Mouse (Mus musculus) midbrain, postnatal 0 days (tissue): ENCODE measurements around the gene Gm3029. TPM values are rescaled to one million over a fixed set of nuclear protein-coding genes. Genes with fewer than 3 reads are reported as not detected.
"Not testable (repeated sequence)": the region's sequence is repeated elsewhere in the genome, so short reads cannot be mapped to it uniquely, and the experiment has no call there.

Experiments
- ATAC-seq: fragments of 200-750 bp; cut with Nextera tagmentation; 2 replicates; pipeline ENCODE4 v1.8.0; 2017; ENCODE audit warnings: moderate number of reproducible peaks, mild to moderate bottlenecking, moderate TSS enrichment, moderate library complexity; ENCODE audit not compliant: low FRiP score
- DNase-seq: peaks from one replicate; pipeline ENCODE4 v3.0.0-alpha.2; 2015; ENCODE audit warnings: low spot score
- H3K27ac ChIP-seq: fragments of 300-500 bp; sonication (generic); 2 replicates; pipeline ENCODE4 v1.5.1; 2014; ENCODE audit warnings: low read depth, mild to moderate bottlenecking, low read length, mixed read lengths
- H3K27me3 ChIP-seq: fragments of 300-500 bp; sonication (generic); 2 replicates; pipeline ENCODE4 v1.6.1; 2014; ENCODE audit warnings: low read length, control low read depth, mixed read lengths; ENCODE audit not compliant: insufficient read depth
- H3K36me3 ChIP-seq: fragments of 300-500 bp; sonication (generic); 2 replicates; pipeline ENCODE4 v1.6.1; 2014; ENCODE audit warnings: low read length, control low read depth, mixed read lengths; ENCODE audit not compliant: insufficient read depth
- H3K4me1 ChIP-seq: fragments of 300-500 bp; sonication (generic); 2 replicates; pipeline ENCODE4 v1.6.1; 2014; ENCODE audit warnings: mild to moderate bottlenecking, control low read depth, antibody characterized with exemption, low read length, mixed read lengths; ENCODE audit not compliant: insufficient read depth
- H3K4me2 ChIP-seq: fragments of 300-500 bp; sonication (generic); 2 replicates; pipeline ENCODE4 v1.6.1; 2014; ENCODE audit warnings: low read depth, mild to moderate bottlenecking, low read length, mixed read lengths; ENCODE audit not compliant: poor library complexity, severe bottlenecking
- H3K4me3 ChIP-seq: fragments of 300-500 bp; sonication (generic); 2 replicates; pipeline ENCODE4 v1.5.1; 2014; ENCODE audit warnings: low read depth, mild to moderate bottlenecking, low read length, moderate library complexity
- H3K9ac ChIP-seq: fragments of 300-500 bp; sonication (generic); replicated peaks from 2 replicates; pipeline ENCODE4 v1.6.1; 2014; ENCODE audit warnings: mild to moderate bottlenecking, low read length, moderate library complexity, mixed read lengths; ENCODE audit not compliant: poor library complexity, severe bottlenecking
- H3K9me3 ChIP-seq: fragments of 300-500 bp; sonication (generic); 2 replicates; pipeline ENCODE4 v1.6.1; 2016; ENCODE audit warnings: low read length, control low read depth
- WGBS: fragments of 180-500 bp; shearing (Covaris S2); extraction: QIAGEN DNeasy Blood & Tissue Kit; methylation state at CpG from one replicate; pipeline ENCODE4 v1.1.7; 2014; 5-methylcytosine and 5-hydroxymethylcytosine counted together
- polyA plus RNA-seq: library from polyadenylated mRNA; unstranded; fragments of >200 nt; fragmentation: Nextera tagmentation; extraction: Ambion mirVana; gene quantifications from 2 replicates; pipeline ENCODE4 v1.2.1, GENCODE M21; 2015
- total RNA-seq: library from RNA; depleted of rRNA; stranded (reverse); fragments of >200 nt; gene quantifications from 2 replicates; pipeline ENCODE4 v1.2.3, GENCODE M21; 2014; rRNA removed

The Gm3029 gene
- total RNA-seq (not detected in 2 replicates), polyA plus RNA-seq (not detected in 2 replicates)

DNA sequence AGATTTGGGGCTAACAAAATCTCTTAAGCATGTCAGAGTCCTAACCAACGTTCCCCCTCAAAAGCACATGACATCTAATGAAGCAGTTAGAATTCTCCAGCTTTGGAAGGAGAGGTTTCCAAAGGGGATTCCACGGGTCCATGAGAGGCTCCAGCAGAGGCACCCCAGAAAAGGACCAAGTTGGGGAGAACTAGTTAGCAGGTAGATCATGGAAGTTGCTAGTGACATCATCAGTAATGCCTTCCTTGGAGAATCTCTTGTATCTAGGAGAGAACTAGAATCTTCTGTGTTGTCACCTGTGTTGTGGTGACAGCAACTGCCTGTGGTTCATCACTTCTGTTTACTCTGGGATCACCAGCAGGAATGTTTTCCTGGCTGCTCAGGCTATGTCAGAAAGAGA is at the start of gene Gm3029:
Gene Gm3029 (plus strand): TSS at position 301 of the 400 bp plus-strand sequence.
- not testable (repeated sequence) for DNase-seq, ATAC-seq, H3K36me3 ChIP-seq, H3K4me3 ChIP-seq, H3K27ac ChIP-seq, H3K4me2 ChIP-seq, H3K9me3 ChIP-seq, H3K4me1 ChIP-seq, H3K9ac ChIP-seq, H3K27me3 ChIP-seq
- no CpG with 5 or more reads among the region's 2 CpGs for WGBS

DNA sequence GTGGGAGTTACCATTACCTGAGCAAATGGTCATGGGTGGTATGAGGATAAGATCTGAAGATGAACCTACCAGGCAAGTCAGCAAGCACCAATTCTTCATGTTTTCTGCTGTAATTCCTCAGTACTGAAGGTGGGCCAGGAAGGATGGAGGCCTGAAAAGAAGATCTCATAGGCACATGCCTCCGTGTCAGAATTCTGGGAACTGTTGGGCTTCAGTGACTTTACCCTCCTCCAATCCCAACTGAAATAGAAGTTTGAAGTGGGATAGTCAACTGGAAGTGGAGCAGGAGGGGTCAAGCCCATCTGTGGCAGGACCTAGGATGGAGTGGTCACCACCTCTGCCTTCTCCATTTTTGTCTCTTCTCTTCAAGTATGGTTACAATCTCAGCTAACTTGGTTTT is 47.7 kb upstream of the Gm3029 start, which contains the start of gene Gm2916:
Gene Gm2916 (plus strand): TSS at position 301 of the 400 bp plus-strand sequence.
- H3K4me2 ChIP-seq, H3K9me3 ChIP-seq, H3K27me3 ChIP-seq, H3K9ac ChIP-seq, H3K4me1 ChIP-seq, DNase-seq, H3K4me3 ChIP-seq, ATAC-seq, H3K36me3 ChIP-seq, H3K27ac ChIP-seq: not testable (repeated sequence)
- no CpG with 5 or more reads among the region's 1 CpGs for WGBS

DNA sequence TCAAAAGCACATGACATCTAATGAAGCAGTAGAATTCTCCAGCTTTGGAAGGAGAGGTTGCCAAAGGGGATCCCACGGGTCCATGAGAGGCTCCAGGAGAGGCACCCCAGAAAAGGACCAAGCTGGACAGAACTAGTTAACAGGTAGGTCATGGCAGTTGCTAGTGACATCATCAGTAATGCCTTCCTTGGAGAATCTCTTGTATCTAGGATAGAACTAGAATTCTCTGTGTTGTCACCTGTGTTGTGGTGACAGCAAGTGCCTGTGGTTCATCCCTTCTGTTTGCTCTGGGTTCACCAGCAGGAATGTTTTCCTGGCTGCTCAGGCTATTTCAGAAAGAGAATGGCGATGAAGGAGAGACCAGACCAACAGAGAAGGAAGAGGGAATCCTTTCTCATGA is 31.7 kb downstream of the Gm3029 start, which contains the start of gene Gm3095:
Gene Gm3095 (plus strand): TSS at position 301 of the 400 bp plus-strand sequence.
- DNase-seq, H3K27ac ChIP-seq, H3K4me3 ChIP-seq, H3K9ac ChIP-seq, H3K36me3 ChIP-seq, H3K4me1 ChIP-seq, H3K27me3 ChIP-seq, ATAC-seq, H3K4me2 ChIP-seq, H3K9me3 ChIP-seq: not testable (repeated sequence)
- WGBS = no CpG with 5 or more reads among the region's 2 CpGs

Other genes with a start within 250 kb of the Gm3029 start
- gene Gm3043, start 243.0 kb upstream of the Gm3029 start, total RNA-seq = not detected in 2 replicates
- gene Gm3043, start 243.0 kb upstream of the Gm3029 start, polyA plus RNA-seq = not detected in 2 replicates
- 5.3 and 6.8 TPM in 2 replicates for gene Gm3002, start 121.7 kb upstream of the Gm3029 start, total RNA-seq
- 4.4 and 6.3 TPM in 2 replicates for gene Gm3002, start 121.7 kb upstream of the Gm3029 start, polyA plus RNA-seq
- gene Gm3033, start 85.5 kb upstream of the Gm3029 start, total RNA-seq = not detected in 2 replicates
- gene Gm3033, start 85.5 kb upstream of the Gm3029 start, polyA plus RNA-seq = 0.29 TPM in 1 of 2 replicates, not detected in the other
- gene Gm2916, start 47.6 kb upstream of the Gm3029 start, total RNA-seq = not detected in 2 replicates
- gene Gm2916, start 47.6 kb upstream of the Gm3029 start, polyA plus RNA-seq = not detected in 2 replicates
- 2.2 and 4.5 TPM in 2 replicates for gene Gm3095, start 31.8 kb downstream of the Gm3029 start, total RNA-seq
- 1.9 and 2.0 TPM in 2 replicates for gene Gm3095, start 31.8 kb downstream of the Gm3029 start, polyA plus RNA-seq
- not detected in 2 replicates for gene Gm3099, start 66.6 kb downstream of the Gm3029 start, total RNA-seq
- not detected in 2 replicates for gene Gm3099, start 66.6 kb downstream of the Gm3029 start, polyA plus RNA-seq
- gene Gm5796, start 92.2 kb downstream of the Gm3029 start, total RNA-seq = 3.7 and 8.2 TPM in 2 replicates
- 4.2 and 4.9 TPM in 2 replicates for gene Gm5796, start 92.2 kb downstream of the Gm3029 start, polyA plus RNA-seq
- gene Gm3115, start 152.4 kb downstream of the Gm3029 start, total RNA-seq = not detected in 2 replicates
- gene Gm3115, start 152.4 kb downstream of the Gm3029 start, polyA plus RNA-seq = 0.09 TPM in 1 of 2 replicates, not detected in the other
- gene Gm8108, start 178.8 kb downstream of the Gm3029 start, total RNA-seq = 0.60 and 1.6 TPM in 2 replicates
- gene Gm8108, start 178.8 kb downstream of the Gm3029 start, polyA plus RNA-seq = 5.4 TPM in 2 replicates
- gene Gm3127, start 233.3 kb downstream of the Gm3029 start, total RNA-seq = not detected in 2 replicates
- gene Gm3127, start 233.3 kb downstream of the Gm3029 start, polyA plus RNA-seq = not detected in 2 replicates